Mouse (Mus musculus) hindbrain, embryonic 13.5 days (tissue): ENCODE results near the gene Mettl16. TPM values are rescaled to one million over a fixed set of nuclear protein-coding genes. Genes with fewer than 3 reads are reported as not detected.

ENCODE experiments used
- ATAC-seq: fragments of 200-750 bp; cut with Nextera tagmentation; 2 replicates; pipeline ENCODE4 v1.8.0; 2017; ENCODE audit warnings: moderate TSS enrichment; ENCODE audit not compliant: low FRiP score
- H3K27ac ChIP-seq: fragments of 300-500 bp; sonication (generic); 2 replicates; pipeline ENCODE4 v1.5.1; 2015; ENCODE audit warnings: inconsistent platforms, mild to moderate bottlenecking, moderate library complexity
- H3K27me3 ChIP-seq: fragments of 300-500 bp; sonication (generic); 2 replicates; pipeline ENCODE4 v1.6.1; 2015; ENCODE audit warnings: mild to moderate bottlenecking, inconsistent platforms
- H3K36me3 ChIP-seq: fragments of 300-500 bp; sonication (generic); 2 replicates; pipeline ENCODE4 v1.6.1; 2015; ENCODE audit warnings: mild to moderate bottlenecking, inconsistent platforms
- H3K4me1 ChIP-seq: fragments of 300-500 bp; sonication (generic); replicated peaks from 2 replicates; pipeline ENCODE4 v1.6.1; 2015; ENCODE audit warnings: inconsistent platforms
- H3K4me2 ChIP-seq: fragments of 300-500 bp; sonication (generic); 2 replicates; pipeline ENCODE4 v1.6.1; 2015; ENCODE audit warnings: inconsistent platforms, mild to moderate bottlenecking, moderate library complexity
- H3K4me3 ChIP-seq: fragments of 300-500 bp; sonication (generic); 2 replicates; pipeline ENCODE4 v1.5.1; 2015; ENCODE audit warnings: mild to moderate bottlenecking, inconsistent platforms
- H3K9ac ChIP-seq: fragments of 300-500 bp; sonication (generic); 2 replicates; pipeline ENCODE4 v1.6.1; 2015; ENCODE audit warnings: mild to moderate bottlenecking, inconsistent platforms
- H3K9me3 ChIP-seq: fragments of 300-500 bp; sonication (generic); 2 replicates; pipeline ENCODE4 v1.6.1; 2016; ENCODE audit warnings: inconsistent platforms
- WGBS: fragments of 180-500 bp; shearing (Covaris S2); methylation state at CpG from one replicate; pipeline ENCODE4 v1.1.7; 2015; 5-methylcytosine and 5-hydroxymethylcytosine counted together
- polyA plus RNA-seq: library from polyadenylated mRNA; unstranded; fragments of >200 nt; fragmentation: Nextera tagmentation; extraction: Ambion mirVana; gene quantifications from 2 replicates; pipeline ENCODE4 v1.2.1, GENCODE M21; 2015

The Mettl16 gene
- polyA plus RNA-seq, 1 experiment from 2014 or later, result 55.4 TPM

DNA sequence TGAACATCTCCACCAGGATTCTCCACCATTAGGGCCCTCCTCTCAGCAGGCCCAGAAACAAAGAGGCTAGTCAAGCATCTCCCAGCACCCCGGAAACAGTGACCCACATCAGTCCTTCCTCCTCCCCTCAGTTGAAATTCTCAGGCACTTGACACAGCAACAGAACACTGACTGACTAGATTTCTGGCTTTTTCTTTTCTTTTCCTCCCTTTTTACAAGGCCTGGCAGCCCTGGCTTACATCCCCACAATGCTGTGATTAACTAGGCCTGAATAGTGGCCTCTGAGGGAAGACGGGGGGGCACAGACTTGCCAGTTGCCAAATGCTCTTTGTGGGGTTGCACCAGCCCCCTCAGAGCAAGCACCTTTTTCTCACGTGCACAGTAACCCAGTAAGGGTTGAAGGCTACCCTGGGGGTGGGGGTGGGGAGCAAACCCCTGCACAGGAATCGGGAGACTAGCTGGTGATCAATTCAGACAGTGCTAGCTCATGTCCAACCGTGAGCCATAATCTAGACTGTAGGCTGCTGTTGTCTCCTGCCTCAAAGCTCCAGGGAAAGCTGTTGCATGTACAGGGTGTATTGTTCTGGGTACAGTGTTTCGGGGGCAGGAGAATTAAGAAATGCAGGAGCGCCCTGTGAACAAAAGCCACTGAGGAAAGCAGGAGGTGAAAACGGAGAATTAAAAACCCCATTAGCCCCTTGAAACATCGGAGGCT is 19.1 kb upstream of the Mettl16 start:
- Histone ChIP-seq H3K36me3 (no peaks in the 10 kb centered on the region), H3K9me3 (no peaks in the 10 kb centered on the region), H3K4me1 (peaks cover 8% of the 10 kb centered on the region), H3K27ac (peak overlapping the region; percentile 70), H3K4me2 (no peak overlapping the region), H3K27me3 (no peaks in the 10 kb centered on the region), H3K9ac (no peak overlapping the region), H3K4me3 (no peak overlapping the region)
- WGBS, result 38% methylated on average over 9 of the region's 9 CpGs
- ATAC-seq, result no peak

DNA sequence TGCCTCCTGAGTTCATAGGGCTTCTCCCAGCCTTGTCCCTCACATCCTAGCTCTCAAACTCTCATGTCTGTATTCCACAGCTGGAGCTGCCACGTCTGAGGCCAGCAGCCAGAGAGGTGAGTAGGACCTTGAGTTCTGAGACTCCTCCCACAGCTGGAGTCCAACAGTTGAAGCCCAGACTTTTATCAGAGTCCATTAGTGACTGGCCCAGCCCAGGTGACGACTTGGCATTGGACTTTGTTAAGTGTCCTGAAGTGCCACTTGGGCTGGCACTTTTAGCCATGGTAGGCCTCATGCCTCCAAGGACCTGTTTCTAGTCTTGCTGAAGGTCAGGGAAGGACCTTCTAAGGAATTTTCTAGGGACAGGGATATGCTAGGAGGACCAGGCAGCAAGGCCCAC is 14.0 kb upstream of the Mettl16 start:
- Histone ChIP-seq H3K4me2 (no peak overlapping the region), H3K27ac (no peak overlapping the region), H3K4me1 (peaks cover 1% of the 10 kb centered on the region), H3K4me3 (no peak overlapping the region), H3K27me3 (no peaks in the 10 kb centered on the region), H3K9me3 (no peaks in the 10 kb centered on the region), H3K36me3 (no peaks in the 10 kb centered on the region), H3K9ac (no peak overlapping the region)
- 78% methylated on average over 2 of the region's 2 CpGs for WGBS
- ATAC-seq, result no peak

DNA sequence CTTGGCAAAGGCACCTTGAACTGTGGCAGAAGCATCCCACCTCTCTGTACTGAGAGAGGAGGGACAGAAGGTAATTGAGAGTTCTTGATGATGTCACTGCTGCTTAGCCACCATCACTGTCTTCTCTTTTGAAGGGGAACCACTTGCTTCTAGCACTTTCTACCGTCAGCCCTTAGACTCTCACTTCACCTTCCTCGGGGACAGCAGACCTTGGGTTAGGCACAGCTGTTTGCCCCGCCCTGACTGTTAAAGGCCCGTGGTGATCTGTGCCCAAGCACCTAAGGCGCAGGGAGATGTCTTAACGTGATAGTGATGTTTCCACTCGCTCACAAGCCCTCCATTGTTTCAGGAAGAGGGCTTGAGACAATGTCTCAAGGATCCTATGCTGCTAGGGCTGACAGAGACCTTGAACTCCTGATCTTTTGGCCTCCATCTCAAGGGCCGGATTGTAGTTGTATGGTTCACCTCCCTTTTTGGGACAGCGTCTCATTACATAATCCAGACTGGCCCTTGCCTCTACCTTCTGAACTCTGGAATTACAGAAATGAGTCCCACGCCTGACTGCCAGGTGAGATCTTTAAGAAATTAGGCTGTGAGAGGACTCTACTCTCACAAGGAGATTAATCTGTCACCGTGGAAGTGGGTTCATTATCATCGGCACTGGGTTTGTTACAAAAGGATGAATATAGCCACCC is 9.5 kb upstream of the Mettl16 start:
- 76% methylated on average over 12 of the region's 12 CpGs for WGBS
- Histone ChIP-seq H3K36me3 (no peaks in the 10 kb centered on the region), H3K27ac (no peak overlapping the region), H3K27me3 (no peaks in the 10 kb centered on the region), H3K4me2 (no peak overlapping the region), H3K4me3 (no peak overlapping the region), H3K9ac (no peak overlapping the region), H3K9me3 (no peaks in the 10 kb centered on the region), H3K4me1 (no peaks in the 10 kb centered on the region)
- no peak for ATAC-seq

DNA sequence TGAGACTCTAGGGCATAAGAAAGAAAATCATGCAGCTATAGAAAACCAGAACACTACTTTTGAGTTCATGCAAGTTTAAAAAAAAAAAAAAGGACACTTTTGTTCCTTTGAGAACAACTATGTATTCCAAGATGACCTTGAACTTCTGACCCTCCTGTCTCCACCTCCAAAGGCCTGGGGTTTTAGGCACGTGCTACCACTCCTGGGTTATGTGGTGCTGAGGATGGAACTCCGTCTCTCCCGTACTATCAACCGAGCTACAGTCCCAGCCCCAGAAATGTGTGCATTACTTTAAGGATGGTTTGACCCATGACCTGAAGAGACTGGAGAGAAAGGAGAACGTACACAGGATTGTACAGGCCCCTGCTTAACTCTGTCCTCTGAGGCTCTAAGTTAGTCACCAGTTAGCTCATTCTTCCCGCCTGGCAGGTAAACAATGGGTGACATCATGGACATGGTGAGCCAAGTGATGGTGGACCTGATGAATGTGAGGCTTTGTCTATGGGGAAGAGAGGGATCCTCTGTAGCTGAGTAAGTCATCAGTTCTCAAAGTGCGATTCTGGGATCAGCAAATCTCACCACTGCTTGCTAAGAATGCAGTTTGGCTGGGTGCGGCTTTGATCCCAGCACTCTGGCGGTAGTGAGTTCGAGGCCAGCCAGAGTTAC is 6.5 kb upstream of the Mettl16 start:
- Histone ChIP-seq H3K27ac (no peak overlapping the region), H3K4me1 (no peaks in the 10 kb centered on the region), H3K9me3 (no peaks in the 10 kb centered on the region), H3K27me3 (no peaks in the 10 kb centered on the region), H3K4me3 (no peak overlapping the region), H3K36me3 (no peaks in the 10 kb centered on the region), H3K9ac (no peak overlapping the region), H3K4me2 (no peak overlapping the region)
- 76% methylated on average over 10 of the region's 10 CpGs for WGBS
- ATAC-seq, result no peak

DNA sequence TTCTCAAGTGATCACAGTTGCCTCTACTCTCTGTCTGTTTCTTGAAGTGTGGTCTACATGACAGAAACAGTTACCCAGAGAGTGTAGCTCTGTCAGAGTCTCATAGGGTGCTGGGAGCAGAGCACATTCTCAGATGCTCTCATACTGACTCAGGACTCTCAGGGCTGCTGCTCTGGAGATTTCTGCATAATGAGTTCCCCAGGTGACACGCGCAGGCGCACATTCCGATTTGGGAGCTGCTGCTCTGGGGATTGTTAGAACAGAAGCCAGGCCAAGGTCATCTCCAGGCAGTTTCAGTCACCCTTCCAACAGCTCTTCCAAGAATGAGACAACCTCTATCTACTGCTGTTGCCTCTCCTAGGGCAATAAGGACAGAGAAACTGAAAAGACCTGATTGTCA is 3.2 kb upstream of the Mettl16 start:
- no peak overlapping the region for H3K4me2 ChIP-seq
- no peak overlapping the region for H3K27ac ChIP-seq
- no peak for ATAC-seq
- no peaks in the 10 kb centered on the region for H3K36me3 ChIP-seq
- 88% methylated on average over 4 of the region's 4 CpGs for whole genome bisulfite sequencing
- peaks cover 21% of the 10 kb centered on the region for H3K4me1 ChIP-seq
- no peaks in the 10 kb centered on the region for H3K9me3 ChIP-seq
- no peak overlapping the region for H3K9ac ChIP-seq
- H3K27me3 ChIP-seq, result no peaks in the 10 kb centered on the region
- H3K4me3 ChIP-seq, result no peak overlapping the region

DNA sequence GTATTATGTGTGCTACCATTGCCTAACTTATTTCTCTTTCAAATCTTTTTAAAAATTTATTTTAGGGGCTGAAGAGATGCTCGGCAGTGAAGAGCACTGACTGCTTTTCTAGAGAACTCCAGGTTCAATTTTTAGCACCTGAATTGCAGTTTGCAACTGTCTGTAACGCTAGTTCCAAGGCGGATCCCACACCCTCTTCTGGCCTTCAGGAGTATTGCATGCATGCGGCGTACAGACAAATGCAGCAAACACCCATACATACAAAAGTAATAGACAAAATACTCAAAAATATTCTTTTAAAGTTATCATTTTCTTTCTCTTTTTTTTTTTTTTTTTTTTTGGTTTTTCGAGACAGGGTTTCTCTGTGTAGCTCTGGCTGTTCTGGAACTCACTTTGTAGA is 2.6 kb upstream of the Mettl16 start:
- Histone ChIP-seq H3K9me3 (no peaks in the 10 kb centered on the region), H3K9ac (no peak overlapping the region), H3K4me3 (no peak overlapping the region), H3K4me2 (no peak overlapping the region), H3K36me3 (no peaks in the 10 kb centered on the region), H3K27ac (no peak overlapping the region), H3K27me3 (no peaks in the 10 kb centered on the region), H3K4me1 (peaks cover 26% of the 10 kb centered on the region)
- no peak for ATAC-seq
- WGBS, result 28% methylated on average over 6 of the region's 6 CpGs

DNA sequence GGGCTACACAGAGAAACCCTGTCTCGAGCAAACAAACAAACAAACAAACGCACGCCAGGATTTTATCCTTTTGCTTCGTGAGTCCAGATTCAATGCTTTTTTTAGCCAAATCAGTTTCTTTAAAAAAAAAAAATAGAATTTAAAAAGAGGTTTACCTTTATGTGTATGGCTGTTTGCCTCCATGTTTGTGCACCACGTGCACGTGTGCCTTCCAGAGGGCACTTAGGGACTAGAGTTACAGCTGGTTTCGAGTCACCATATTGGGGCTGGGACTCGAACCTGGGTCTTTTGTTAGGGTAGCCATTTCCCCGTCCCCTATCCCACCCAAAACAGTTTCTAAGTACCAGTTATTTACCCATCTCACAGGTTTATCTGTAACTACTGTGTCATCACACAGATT is 593 bp upstream of the Mettl16 start:
- H3K27me3 ChIP-seq, result no peaks in the 10 kb centered on the region
- WGBS, result 81% methylated on average over 9 of the region's 9 CpGs
- no peaks in the 10 kb centered on the region for H3K9me3 ChIP-seq
- peak overlapping the region; percentile 86 for H3K9ac ChIP-seq
- 0 out of 2 replicates have a peak, but pooled peaks have one; percentile 4 for ATAC-seq
- H3K27ac ChIP-seq, result peak overlapping the region; percentile 85; the same call in 1 of the 2 replicates
- H3K4me1 ChIP-seq, result peaks cover 27% of the 10 kb centered on the region
- peaks cover 19% of the 10 kb centered on the region for H3K36me3 ChIP-seq
- H3K4me2 ChIP-seq, result peak overlapping the region; percentile 80
- H3K4me3 ChIP-seq, result peak overlapping the region; percentile 81

DNA sequence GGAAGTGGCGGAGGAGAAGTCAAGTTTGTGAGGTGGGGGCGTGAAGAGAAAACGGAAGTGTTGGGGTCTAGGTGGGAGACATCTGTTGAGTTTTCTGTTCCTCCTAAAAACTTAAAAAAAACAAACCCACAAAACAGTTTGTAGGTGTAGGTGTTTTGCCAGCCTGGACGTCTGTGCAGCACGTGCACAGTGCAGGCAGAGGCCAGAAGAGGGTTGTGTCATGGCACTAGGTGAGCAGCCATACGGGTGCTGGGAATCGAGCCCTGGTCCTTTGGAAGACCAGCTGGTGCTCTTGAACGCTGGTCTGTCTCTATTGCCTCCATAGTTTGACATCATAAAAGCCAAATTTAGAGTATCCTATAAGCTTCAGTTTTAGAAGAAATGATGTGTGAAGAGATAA is 604 bp downstream of the Mettl16 start:
- peak overlapping the region; percentile 95 for H3K27ac ChIP-seq
- H3K4me3 ChIP-seq, result peak overlapping the region; percentile 81
- 15% methylated on average over 8 of the region's 8 CpGs for WGBS
- peaks cover 31% of the 10 kb centered on the region for H3K36me3 ChIP-seq
- H3K9me3 ChIP-seq, result no peaks in the 10 kb centered on the region
- peak overlapping the region; percentile 86 for H3K9ac ChIP-seq
- peak; percentile 53; the same call in 1 of the 2 replicates for ATAC-seq
- peaks cover 27% of the 10 kb centered on the region for H3K4me1 ChIP-seq
- no peaks in the 10 kb centered on the region for H3K27me3 ChIP-seq
- H3K4me2 ChIP-seq, result peak overlapping the region; percentile 80

DNA sequence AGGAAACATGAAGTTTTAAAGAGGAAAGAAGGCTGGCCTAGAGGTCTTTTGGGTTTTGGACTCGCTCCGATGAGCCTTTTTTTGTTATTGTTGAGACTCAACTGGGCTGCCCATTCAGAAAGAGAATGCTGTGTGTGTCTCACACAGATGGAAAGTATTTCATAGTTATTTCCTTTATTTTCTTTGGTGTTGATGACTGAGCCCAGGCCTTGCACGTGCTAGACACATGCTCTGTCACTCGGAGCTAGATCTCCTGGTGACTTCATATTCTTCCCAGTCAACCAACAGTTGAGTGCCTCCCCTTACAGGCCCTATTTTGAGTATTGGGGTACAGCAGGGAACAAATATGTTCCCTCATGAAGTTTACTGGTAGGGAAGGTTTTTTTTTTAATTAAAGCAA is 1.0 kb downstream of the Mettl16 start:
- Histone ChIP-seq H3K4me1 (peaks cover 27% of the 10 kb centered on the region), H3K9me3 (no peaks in the 10 kb centered on the region), H3K9ac (peak overlapping the region; percentile 86), H3K4me2 (peak overlapping the region; percentile 80), H3K27me3 (no peaks in the 10 kb centered on the region), H3K4me3 (peak overlapping the region; percentile 81), H3K36me3 (peaks cover 33% of the 10 kb centered on the region), H3K27ac (no peak overlapping the region)
- WGBS, result 77% methylated on average over 4 of the region's 4 CpGs
- no peak for ATAC-seq

DNA sequence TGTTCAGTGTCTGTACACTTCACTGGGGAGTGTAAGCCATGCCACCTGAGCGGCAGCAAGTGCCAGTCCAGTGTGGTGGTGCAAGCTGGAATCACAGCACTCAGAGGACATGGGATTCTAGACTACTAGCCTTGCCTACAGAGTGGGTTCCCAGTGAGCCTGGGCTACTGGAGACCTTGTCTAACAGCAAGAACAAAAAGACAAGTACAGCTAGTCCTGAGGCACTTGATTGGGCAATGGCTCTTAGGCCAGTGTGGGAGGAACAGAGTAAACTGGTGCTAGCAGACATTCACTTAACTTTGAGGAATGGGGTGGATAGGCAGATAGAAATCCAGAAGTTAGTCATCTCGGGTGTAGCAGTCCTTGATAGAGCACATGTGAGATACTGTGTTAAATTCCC is 1.8 kb downstream of the Mettl16 start:
- Histone ChIP-seq H3K4me1 (peaks cover 27% of the 10 kb centered on the region), H3K4me3 (no peak overlapping the region), H3K9me3 (no peaks in the 10 kb centered on the region), H3K9ac (no peak overlapping the region), H3K36me3 (peaks cover 40% of the 10 kb centered on the region), H3K4me2 (no peak overlapping the region), H3K27me3 (no peaks in the 10 kb centered on the region), H3K27ac (no peak overlapping the region)
- 96% methylated on average over 2 of the region's 2 CpGs for WGBS
- ATAC-seq, result no peak

DNA sequence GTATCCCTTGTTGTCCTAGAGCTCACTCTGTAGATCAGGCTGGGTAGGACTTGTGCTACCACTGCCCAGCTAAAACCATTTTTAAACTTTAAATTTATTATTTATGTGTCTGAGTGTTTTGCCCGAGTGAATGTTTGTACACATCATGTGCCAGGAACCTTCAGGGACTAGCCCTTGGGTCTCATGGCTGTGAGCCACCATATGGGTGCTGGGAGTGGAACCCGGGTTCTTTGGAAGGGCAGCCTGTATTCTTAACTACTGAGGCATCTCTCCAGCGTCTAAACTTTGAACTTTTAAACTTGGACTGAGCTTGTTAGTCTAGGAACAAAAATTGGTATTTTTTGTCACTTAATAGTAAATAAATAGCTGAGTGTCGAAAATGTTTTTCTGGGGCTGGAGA is 22.2 kb downstream of the Mettl16 start:
- H3K36me3 ChIP-seq, result peaks cover 80% of the 10 kb centered on the region
- H3K27ac ChIP-seq, result no peak overlapping the region
- H3K4me2 ChIP-seq, result no peak overlapping the region
- H3K27me3 ChIP-seq, result no peaks in the 10 kb centered on the region
- H3K9me3 ChIP-seq, result no peaks in the 10 kb centered on the region
- H3K9ac ChIP-seq, result no peak overlapping the region
- 95% methylated on average over 4 of the region's 4 CpGs for WGBS
- no peaks in the 10 kb centered on the region for H3K4me1 ChIP-seq
- H3K4me3 ChIP-seq, result no peak overlapping the region
- ATAC-seq, result no peak

DNA sequence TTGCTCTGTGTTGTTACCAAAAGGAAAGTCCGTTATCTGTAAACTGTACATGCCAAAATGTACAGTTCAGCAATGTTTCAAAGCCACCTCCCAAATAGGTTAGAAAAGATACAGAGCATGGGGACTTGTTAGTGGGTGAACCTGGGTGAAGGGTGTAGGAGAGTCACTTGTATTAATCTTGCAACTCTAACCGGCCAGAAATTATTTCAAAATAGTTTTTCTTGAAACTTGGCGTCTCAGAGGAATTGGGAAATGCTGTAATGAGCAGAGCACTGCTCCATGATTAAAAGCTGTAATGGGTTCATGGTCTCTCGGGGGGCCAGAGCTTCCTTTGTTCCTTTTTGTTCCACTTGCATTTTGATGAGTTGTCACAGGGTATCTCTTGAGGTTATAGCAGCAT is 30.0 kb downstream of the Mettl16 start:
- WGBS, result 63% methylated on average over 4 of the region's 4 CpGs
- Histone ChIP-seq H3K9ac (no peak overlapping the region), H3K4me3 (no peak overlapping the region), H3K27me3 (no peaks in the 10 kb centered on the region), H3K9me3 (no peaks in the 10 kb centered on the region), H3K4me2 (no peak overlapping the region), H3K4me1 (0 out of 2 replicates have a peak, but pooled peaks cover 6% of the 10 kb centered on the region), H3K27ac (no peak overlapping the region), H3K36me3 (peaks cover 52% of the 10 kb centered on the region)
- no peak for ATAC-seq
